Mouse (Mus musculus) hindbrain, postnatal 0 days (tissue): ENCODE measurements around the gene Bmpr1b. TPM values are rescaled to one million over a fixed set of nuclear protein-coding genes. Genes with fewer than 3 reads are reported as not detected.

Source experiments
- ATAC-seq: fragments of 200-750 bp; cut with Nextera tagmentation; 2 replicates; pipeline ENCODE4 v1.8.0; 2017; ENCODE audit warnings: mild to moderate bottlenecking, moderate TSS enrichment, moderate library complexity
- DNase-seq: peaks from one replicate; pipeline ENCODE4 v3.0.0-alpha.2; 2015; ENCODE audit warnings: low spot score
- H3K27ac ChIP-seq: fragments of 300-500 bp; sonication (generic); 2 replicates; pipeline ENCODE4 v1.5.1; 2014; ENCODE audit warnings: mild to moderate bottlenecking
- H3K27me3 ChIP-seq: fragments of 300-500 bp; sonication (generic); 2 replicates; pipeline ENCODE4 v1.6.1; 2014; ENCODE audit warnings: low read length, mixed read lengths; ENCODE audit not compliant: insufficient read depth
- H3K36me3 ChIP-seq: fragments of 300-500 bp; sonication (generic); 2 replicates; pipeline ENCODE4 v1.6.1; 2014; ENCODE audit warnings: low read length, mixed read lengths; ENCODE audit not compliant: insufficient read depth
- H3K4me1 ChIP-seq: fragments of 300-500 bp; sonication (generic); 2 replicates; pipeline ENCODE4 v1.6.1; 2014; ENCODE audit warnings: antibody characterized with exemption, low read length, mixed read lengths; ENCODE audit not compliant: insufficient read depth
- H3K4me2 ChIP-seq: fragments of 300-500 bp; sonication (generic); 2 replicates; pipeline ENCODE4 v1.6.1; 2014; ENCODE audit warnings: low read depth, mild to moderate bottlenecking, low read length, moderate library complexity, mixed read lengths
- H3K4me3 ChIP-seq: fragments of 300-500 bp; sonication (generic); 2 replicates; pipeline ENCODE4 v1.5.1; 2014; ENCODE audit warnings: low read length
- H3K9ac ChIP-seq: fragments of 300-500 bp; sonication (generic); replicated peaks from 2 replicates; pipeline ENCODE4 v1.6.1; 2014; ENCODE audit warnings: mild to moderate bottlenecking, low read length, moderate library complexity, mixed read lengths
- H3K9me3 ChIP-seq: fragments of 300-500 bp; sonication (generic); 2 replicates; pipeline ENCODE4 v1.6.1; 2016; ENCODE audit warnings: low read length, mixed read lengths
- CTCF ChIP-seq: IDR thresholded peaks from 2 replicates; pipeline ENCODE4 v1.5.1; 2016; ENCODE audit warnings: antibody characterized with exemption, control low read depth, low read depth
- WGBS: fragments of 180-500 bp; shearing (Covaris S2); extraction: QIAGEN DNeasy Blood & Tissue Kit; methylation state at CpG from one replicate; pipeline ENCODE4 v1.1.7; 2014; 5-methylcytosine and 5-hydroxymethylcytosine counted together
- polyA plus RNA-seq: library from polyadenylated mRNA; unstranded; fragments of >200 nt; fragmentation: Nextera tagmentation; extraction: Ambion mirVana; gene quantifications from 2 replicates; pipeline ENCODE4 v1.2.1, GENCODE M21; 2015
- total RNA-seq: library from RNA; depleted of rRNA; stranded (reverse); fragments of >200 nt; gene quantifications from 2 replicates; pipeline ENCODE4 v1.2.3, GENCODE M21; 2014

Gene Bmpr1b
- total and polyA plus RNA-seq, 2 experiments from 2014 or later = 4.6 to 9.7 TPM

- Histone ChIP-seq H3K27ac (no peak overlapping the region), H3K9me3 (no peaks in the 10 kb centered on the region), H3K4me1 (no peaks in the 10 kb centered on the region), H3K4me3 (no peak overlapping the region), H3K36me3 (no peaks in the 10 kb centered on the region), H3K27me3 (no peaks in the 10 kb centered on the region), H3K9ac (no peak overlapping the region), H3K4me2 (no peak overlapping the region)
- ATAC-seq (no peak), DNase-seq (no peak)
- no peak for TF ChIP-seq CTCF
- WGBS = 69% methylated on average over 6 of the region's 6 CpGs
Measured at GRCm38 (mm10) chr3:142048493-142048892, 120.7 kb downstream of the Bmpr1b start.

- 50% methylated on average over 2 of the region's 2 CpGs for WGBS
- no peak for ATAC-seq
- TF ChIP-seq CTCF = peak; percentile 65
Measured at GRCm38 (mm10) chr3:142043463-142043862, 125.8 kb downstream of the Bmpr1b start.

GRCm38 (mm10) chr3:142043006-142043405 is 126.2 kb downstream of the Bmpr1b start:
- no peaks in the 10 kb centered on the region for H3K4me1 ChIP-seq
- no peak overlapping the region for H3K4me3 ChIP-seq
- no peaks in the 10 kb centered on the region for H3K27me3 ChIP-seq
- H3K36me3 ChIP-seq = no peaks in the 10 kb centered on the region
- H3K9ac ChIP-seq = no peak overlapping the region
- ATAC-seq (no peak), DNase-seq (no peak)
- no peaks in the 10 kb centered on the region for H3K9me3 ChIP-seq
- H3K4me2 ChIP-seq = no peak overlapping the region
- no peak for TF ChIP-seq CTCF
- no peak overlapping the region for H3K27ac ChIP-seq
- 66% methylated on average over 5 of the region's 5 CpGs for WGBS

More at GRCm38 (mm10) chr3:142043463-142043862, 125.8 kb downstream of the Bmpr1b start:
- Histone ChIP-seq H3K4me2 (no peak overlapping the region), H3K9me3 (no peaks in the 10 kb centered on the region), H3K27ac (no peak overlapping the region), H3K36me3 (no peaks in the 10 kb centered on the region), H3K27me3 (no peaks in the 10 kb centered on the region), H3K9ac (no peak overlapping the region), H3K4me1 (no peaks in the 10 kb centered on the region), H3K4me3 (no peak overlapping the region)
- DNase-seq = peak; percentile 59

DNA sequence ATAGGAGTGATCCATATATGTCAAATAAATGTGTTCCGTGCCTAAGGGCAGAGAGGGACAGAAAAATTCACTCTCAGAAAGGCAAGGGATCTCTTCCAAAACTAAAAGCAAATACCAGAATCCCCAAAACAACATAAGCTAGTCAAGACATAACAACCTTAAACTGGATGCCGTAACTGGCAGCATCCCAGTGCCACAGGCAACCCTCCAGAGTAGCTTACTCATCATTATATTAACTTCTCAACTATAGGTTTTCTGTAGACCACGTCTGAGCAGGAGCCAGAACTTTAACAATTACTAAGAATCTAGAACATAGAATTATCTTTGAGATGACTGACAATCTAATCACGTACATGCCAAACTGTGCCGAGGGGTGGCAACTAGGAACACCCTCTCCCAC is 128.9 kb downstream of the Bmpr1b start:
- no peaks in the 10 kb centered on the region for H3K36me3 ChIP-seq
- WGBS = 87% methylated on average over 5 of the region's 5 CpGs

DNA sequence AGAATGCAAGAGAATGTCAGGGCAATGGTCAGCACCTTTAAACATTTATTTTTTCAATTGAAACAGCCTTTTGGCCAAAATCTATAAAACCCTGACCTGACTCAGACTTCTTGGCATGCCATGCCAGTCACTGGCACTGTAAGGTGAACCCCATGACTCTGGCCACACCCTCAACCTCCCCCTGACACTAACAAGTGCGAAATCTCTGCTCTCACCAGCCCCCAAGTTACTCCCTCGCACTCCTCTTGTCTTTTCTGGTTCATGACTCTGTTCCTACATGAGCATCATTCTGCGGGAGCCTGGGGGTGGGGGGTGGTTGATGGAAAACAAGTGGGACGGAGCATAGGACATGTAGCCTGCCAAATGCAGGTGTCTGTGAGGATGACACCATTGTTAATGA is 135.1 kb downstream of the Bmpr1b start:
- DNase-seq (no peak), ATAC-seq (no peak)
- H3K4me2 ChIP-seq = no peak overlapping the region
- no peak overlapping the region for H3K27ac ChIP-seq
- no peaks in the 10 kb centered on the region for H3K27me3 ChIP-seq
- no peak overlapping the region for H3K4me3 ChIP-seq
- no peaks in the 10 kb centered on the region for H3K9me3 ChIP-seq
- no peaks in the 10 kb centered on the region for H3K4me1 ChIP-seq
- TF ChIP-seq CTCF = no peak
- WGBS = 60% methylated on average over 4 of the region's 4 CpGs
- no peaks in the 10 kb centered on the region for H3K36me3 ChIP-seq
- no peak overlapping the region for H3K9ac ChIP-seq

More for the DNA sequence above, 128.9 kb downstream of the Bmpr1b start:
- no peak for TF ChIP-seq CTCF
- Histone ChIP-seq H3K27me3 (no peaks in the 10 kb centered on the region), H3K4me2 (no peak overlapping the region), H3K4me1 (no peaks in the 10 kb centered on the region), H3K9me3 (no peaks in the 10 kb centered on the region), H3K4me3 (no peak overlapping the region), H3K27ac (no peak overlapping the region), H3K9ac (no peak overlapping the region)
- no peak for ATAC-seq
- DNase-seq = no peak

DNA sequence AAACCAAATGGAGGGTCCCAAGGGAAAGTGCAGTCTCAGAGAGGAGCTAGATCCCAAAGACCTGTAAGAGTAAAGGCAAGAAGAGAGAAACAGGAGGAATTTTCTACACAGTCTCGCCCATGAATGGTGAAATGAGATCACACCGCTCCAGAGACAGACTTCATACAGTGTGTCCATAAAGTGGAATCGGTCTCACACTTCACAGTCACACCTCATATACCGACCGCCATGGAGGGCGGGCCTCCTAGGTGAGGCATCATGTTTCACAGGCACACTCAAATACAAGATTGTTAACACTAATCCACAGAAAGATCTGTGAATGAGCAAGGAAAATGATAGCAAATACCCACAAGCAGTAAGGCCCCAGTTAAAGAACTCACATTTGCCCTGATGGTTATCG is 149.5 kb downstream of the Bmpr1b start:
- no peak for TF ChIP-seq CTCF
- H3K4me3 ChIP-seq = no peak overlapping the region
- H3K36me3 ChIP-seq = no peaks in the 10 kb centered on the region
- H3K27me3 ChIP-seq = no peaks in the 10 kb centered on the region
- no peaks in the 10 kb centered on the region for H3K4me1 ChIP-seq
- DNase-seq = no peak
- no peaks in the 10 kb centered on the region for H3K9me3 ChIP-seq
- H3K4me2 ChIP-seq = no peak overlapping the region
- H3K27ac ChIP-seq = no peak overlapping the region
- ATAC-seq = no peak
- WGBS = 95% methylated on average over 7 of the region's 7 CpGs
- no peak overlapping the region for H3K9ac ChIP-seq

- peak; percentile 29; the same call in 1 of the 2 replicates for ATAC-seq
- DNase-seq = peak; percentile 9
- Histone ChIP-seq H3K27ac (no peak overlapping the region), H3K27me3 (no peaks in the 10 kb centered on the region), H3K4me1 (no peaks in the 10 kb centered on the region), H3K9me3 (no peaks in the 10 kb centered on the region), H3K4me2 (no peak overlapping the region), H3K9ac (no peak overlapping the region), H3K4me3 (no peak overlapping the region), H3K36me3 (no peaks in the 10 kb centered on the region)
- WGBS = 26% methylated on average over 7 of the region's 7 CpGs
- TF ChIP-seq CTCF = peak; percentile 26; the same call in 1 of the 2 replicates
Measured at GRCm38 (mm10) chr3:141984548-141984947, 184.7 kb downstream of the Bmpr1b start.
